Mouse (Mus musculus) limb, embryonic 14.5 days (tissue): ENCODE results near the gene Map2k2. TPM values are rescaled to one million over a fixed set of nuclear protein-coding genes. Genes with fewer than 3 reads are reported as not detected.
"Not testable (repeated sequence)": the region's sequence is repeated elsewhere in the genome, so short reads cannot be mapped to it uniquely, and the experiment has no call there.

Experiments used
- ATAC-seq: fragments of 200-750 bp; cut with Nextera tagmentation; 2 replicates; pipeline ENCODE4 v1.8.0; 2017; ENCODE audit warnings: low read depth, moderate number of reproducible peaks, moderate TSS enrichment; ENCODE audit not compliant: low FRiP score
- DNase-seq: peaks from one replicate; pipeline ENCODE4 v3.0.0-alpha.2; 2015; ENCODE audit warnings: low spot score
- H3K27ac ChIP-seq: fragments of 300-500 bp; sonication (generic); replicated peaks from 2 replicates; pipeline ENCODE4 v1.5.1; 2014; ENCODE audit warnings: low read depth, mild to moderate bottlenecking, low read length, moderate library complexity, mixed read lengths
- H3K27me3 ChIP-seq: fragments of 300-500 bp; sonication (generic); 2 replicates; pipeline ENCODE4 v1.6.1; 2014; ENCODE audit warnings: low read length, mixed read lengths; ENCODE audit not compliant: control insufficient read depth, insufficient read depth
- H3K36me3 ChIP-seq: fragments of 300-500 bp; sonication (generic); 2 replicates; pipeline ENCODE4 v1.6.1; 2014; ENCODE audit warnings: mild to moderate bottlenecking, low read length, moderate library complexity, mixed read lengths; ENCODE audit not compliant: control insufficient read depth, insufficient read depth
- H3K4me1 ChIP-seq: fragments of 300-500 bp; sonication (generic); 2 replicates; pipeline ENCODE4 v1.6.1; 2014; ENCODE audit warnings: antibody characterized with exemption, low read length, mixed read lengths; ENCODE audit not compliant: control insufficient read depth, insufficient read depth
- H3K4me2 ChIP-seq: fragments of 300-500 bp; sonication (generic); replicated peaks from 2 replicates; pipeline ENCODE4 v1.6.1; 2014; ENCODE audit warnings: low read depth, mild to moderate bottlenecking, low read length, moderate library complexity; ENCODE audit not compliant: severe bottlenecking
- H3K4me3 ChIP-seq: fragments of 300-500 bp; sonication (generic); replicated peaks from 2 replicates; pipeline ENCODE4 v1.5.1; 2014; ENCODE audit warnings: low read length
- H3K9ac ChIP-seq: fragments of 300-500 bp; sonication (generic); 2 replicates; pipeline ENCODE4 v1.6.1; 2014; ENCODE audit warnings: mild to moderate bottlenecking, low read depth, low read length, moderate library complexity; ENCODE audit not compliant: severe bottlenecking
- H3K9me3 ChIP-seq: fragments of 300-500 bp; sonication (generic); 2 replicates; pipeline ENCODE4 v1.6.1; 2016; ENCODE audit warnings: low read length; ENCODE audit not compliant: control insufficient read depth
- POLR2A ChIP-seq: fragments of 200-500 bp; IDR thresholded peaks from 2 replicates; pipeline ENCODE4 v1.8.0; 2012; ENCODE audit warnings: inconsistent platforms, mild to moderate bottlenecking, moderate library complexity, borderline replicate concordance; ENCODE audit not compliant: insufficient read depth, insufficient read length; ENCODE audit errors: extremely low read depth
- WGBS: fragments of 180-500 bp; shearing (Covaris S2); extraction: QIAGEN DNeasy Blood & Tissue Kit; methylation state at CpG from one replicate; pipeline ENCODE4 v1.1.7; 2014; 5-methylcytosine and 5-hydroxymethylcytosine counted together
- polyA plus RNA-seq, 2 experiments: library from polyadenylated mRNA; depleted of rRNA in 1 of 2; stranded (reverse) in 1 of 2; unstranded in 1 of 2; fragments of >200 nt; fragmentation: Nextera tagmentation in 1 of 2; extraction: Ambion mirVana in 1 of 2; gene quantifications; 2 replicates each; pipeline versions ENCODE4 v1.2.1 to v1.2.3; 2012 to 2014

Gene Map2k2
- polyA plus RNA-seq (2012; rRNA removed) (165 and 176 TPM in 2 replicates), polyA plus RNA-seq (2014; fragmentation: Nextera tagmentation; extraction: Ambion mirVana) (176 and 199 TPM in 2 replicates)

- peak; percentile 92; the same call in 1 of the 2 replicates for TF ChIP-seq POLR2A
- Histone ChIP-seq H3K9me3 (no peaks in the 10 kb centered on the region), H3K27me3 (no peaks in the 10 kb centered on the region), H3K4me3 (peak within 1 kb of the TSS; percentile 95), H3K27ac (peak within 1 kb of the TSS; percentile 98), H3K36me3 (peaks cover 28% of the 10 kb centered on the region), H3K9ac (peak within 1 kb of the TSS; percentile 96), H3K4me1 (peaks cover 17% of the 10 kb centered on the region), H3K4me2 (peak within 1 kb of the TSS; percentile 81)
- ATAC-seq (peak; percentile 94), DNase-seq (peak; percentile 97)
- 0% methylated on average over 50 of the region's 56 CpGs for WGBS
Measured at GRCm38 (mm10) chr10:81105565-81106112, at the start of gene Map2k2. Map2k2 (plus strand) TSS chr10:81105915.

- no peak overlapping the region for H3K4me3 ChIP-seq
- no peak for TF ChIP-seq POLR2A
- H3K36me3 ChIP-seq = peaks cover 22% of the 10 kb centered on the region
- DNase-seq (no peak), ATAC-seq (no peak)
- no peaks in the 10 kb centered on the region for H3K9me3 ChIP-seq
- peaks cover 9% of the 10 kb centered on the region for H3K4me1 ChIP-seq
- no peaks in the 10 kb centered on the region for H3K27me3 ChIP-seq
- H3K9ac ChIP-seq = no peak overlapping the region; the same call in 1 of the 2 replicates
- WGBS = 91% methylated on average over 23 of the region's 23 CpGs
- H3K4me2 ChIP-seq = no peak overlapping the region
- no peak overlapping the region for H3K27ac ChIP-seq
Measured at GRCm38 (mm10) chr10:81057406-81058130, 48.1 kb upstream of the Map2k2 start.

- WGBS = 83% methylated on average over 6 of the region's 6 CpGs
- peak overlapping the region; percentile 71 for H3K9ac ChIP-seq
- peaks cover 10% of the 10 kb centered on the region for H3K36me3 ChIP-seq
- ATAC-seq (no peak), DNase-seq (no peak)
- H3K4me3 ChIP-seq = peak overlapping the region; percentile 78
- H3K4me2 ChIP-seq = peak overlapping the region; percentile 95
- TF ChIP-seq POLR2A = no peak
- H3K9me3 ChIP-seq = no peaks in the 10 kb centered on the region
- no peak overlapping the region for H3K27ac ChIP-seq
- H3K4me1 ChIP-seq = peaks cover 9% of the 10 kb centered on the region
- no peaks in the 10 kb centered on the region for H3K27me3 ChIP-seq
Measured at GRCm38 (mm10) chr10:81058896-81059295, 46.8 kb upstream of the Map2k2 start.

GRCm38 (mm10) chr10:81059603-81060543, 45.8 kb upstream of the Map2k2 start, which contains the start of gene Sgta:
Sgta (minus strand) TSS chr10:81060181.
- WGBS = under 1% methylated on average over 35 of the region's 48 CpGs
- Histone ChIP-seq H3K4me1 (peaks cover 9% of the 10 kb centered on the region), H3K36me3 (peaks cover 7% of the 10 kb centered on the region), H3K4me2 (peak within 1 kb of the TSS; percentile 95), H3K9ac (peak within 1 kb of the TSS; percentile 71), H3K27me3 (no peaks in the 10 kb centered on the region), H3K4me3 (peak within 1 kb of the TSS; percentile 78), H3K9me3 (no peaks in the 10 kb centered on the region), H3K27ac (no peak within 1 kb of the TSS)
- peak; percentile 94 for ATAC-seq
- peak; percentile 100 for DNase-seq
- TF ChIP-seq POLR2A = peak; percentile 72; the same call in 1 of the 2 replicates

- no peaks in the 10 kb centered on the region for H3K27me3 ChIP-seq
- peaks cover 9% of the 10 kb centered on the region for H3K4me1 ChIP-seq
- H3K4me3 ChIP-seq = no peak overlapping the region
- H3K9me3 ChIP-seq = no peaks in the 10 kb centered on the region
- no peak overlapping the region for H3K9ac ChIP-seq
- no peak for DNase-seq
- no peak for TF ChIP-seq POLR2A
- H3K27ac ChIP-seq = no peak overlapping the region
- peaks cover 2% of the 10 kb centered on the region; the same call in 1 of the 2 replicates for H3K36me3 ChIP-seq
- no peak for ATAC-seq
- H3K4me2 ChIP-seq = no peak overlapping the region
- 79% methylated on average over 4 of the region's 4 CpGs for WGBS
Measured at GRCm38 (mm10) chr10:81062710-81063109, 43.0 kb upstream of the Map2k2 start.

GRCm38 (mm10) chr10:81064519-81064918, 41.2 kb upstream of the Map2k2 start:
- not testable (repeated sequence) for H3K4me3 ChIP-seq, H3K27ac ChIP-seq, DNase-seq, H3K9ac ChIP-seq, H3K4me1 ChIP-seq, H3K4me2 ChIP-seq, H3K9me3 ChIP-seq, H3K36me3 ChIP-seq, ATAC-seq, H3K27me3 ChIP-seq
- WGBS = 85% methylated on average over 8 of the region's 8 CpGs
